Mouse (Mus musculus): ENCODE data around the gene Plek2.

DNA sequence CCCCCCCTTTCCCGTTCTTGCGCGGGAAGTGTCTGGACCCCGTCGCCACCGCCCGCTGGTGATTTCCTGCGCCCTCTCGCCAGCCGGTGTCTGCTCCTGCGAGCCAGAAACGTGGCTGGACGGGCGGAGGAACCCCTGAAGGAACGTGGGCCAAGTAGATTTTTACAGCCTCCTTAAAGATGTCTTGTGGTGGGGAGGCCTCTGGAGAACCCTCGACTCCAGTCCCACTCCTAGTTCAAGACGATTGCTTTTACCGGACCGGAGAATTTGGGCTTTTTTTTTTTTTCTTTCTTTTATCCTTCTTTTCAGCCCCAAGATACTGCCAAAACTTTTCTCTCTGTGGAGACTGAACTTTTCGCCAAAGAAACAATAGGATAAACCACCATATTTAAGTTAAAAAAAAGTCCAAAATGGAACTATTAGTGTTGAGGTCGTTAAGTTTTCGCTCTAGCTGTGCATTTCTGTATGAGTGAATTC lies 44.5 kb downstream of the Plek2 start:
- no peak for TF ChIP-seq POLR2A (IDR thresholded peaks at IDR 0.05; ENCODE audit: low read depth, low read length)
- TF ChIP-seq CTCF (conservative IDR thresholded peaks at IDR 0.05; ENCODE audit: insufficient read depth, insufficient read length, low read depth, low read length) = no peak
